Mouse (Mus musculus): ENCODE data around the gene Pepd. TPM values are rescaled to one million over a fixed set of nuclear protein-coding genes. Genes with fewer than 3 reads are reported as not detected.
A peak's percentile ranks its signal among the peaks of the same experiment; 100 is the strongest.

Gene Pepd
- polyA plus RNA-seq, 1 experiment from 2014 or later = 41.0 TPM

- Histone ChIP-seq H3K27me3 (no peaks in the 10 kb centered on the region), H3K4me1 (replicated peaks) (peaks cover 16% of the 10 kb centered on the region), H3K4me3 (no peak overlapping the region), H3K9me3 (replicated peaks) (no peaks in the 10 kb centered on the region), H3K4me2 (no peak overlapping the region), H3K27ac (no peak overlapping the region), H3K9ac (no peak overlapping the region), H3K36me3 (no peaks in the 10 kb centered on the region)
- no peak for ATAC-seq (replicated peaks; ENCODE audit: insufficient number of reproducible peaks, insufficient read depth, low FRiP score, low read depth)
- 69% methylated on average over 5 of the region's 5 CpGs for WGBS
Measured at GRCm38 (mm10) chr7:35059467-35059866, 147.3 kb downstream of the Pepd start.

- Histone ChIP-seq H3K36me3 (no peaks in the 10 kb centered on the region), H3K9me3 (replicated peaks) (no peaks in the 10 kb centered on the region), H3K27me3 (no peaks in the 10 kb centered on the region), H3K4me3 (no peak overlapping the region), H3K27ac (no peak overlapping the region), H3K4me2 (no peak overlapping the region), H3K4me1 (replicated peaks) (no peaks in the 10 kb centered on the region), H3K9ac (no peak overlapping the region)
- ATAC-seq (replicated peaks; ENCODE audit: insufficient number of reproducible peaks, insufficient read depth, low FRiP score, low read depth) = no peak
- 70% methylated on average over 14 of the region's 14 CpGs for WGBS
Measured at GRCm38 (mm10) chr7:35064286-35065258, 152.4 kb downstream of the Pepd start.

- Histone ChIP-seq H3K36me3 (no peaks in the 10 kb centered on the region), H3K4me2 (no peak overlapping the region), H3K9me3 (replicated peaks) (no peaks in the 10 kb centered on the region), H3K27me3 (no peaks in the 10 kb centered on the region), H3K9ac (no peak overlapping the region), H3K4me1 (replicated peaks) (no peaks in the 10 kb centered on the region), H3K4me3 (no peak overlapping the region), H3K27ac (no peak overlapping the region)
- ATAC-seq (replicated peaks; ENCODE audit: insufficient number of reproducible peaks, insufficient read depth, low FRiP score, low read depth) = no peak
- WGBS = 69% methylated on average over 3 of the region's 3 CpGs
Measured at GRCm38 (mm10) chr7:35065958-35066357, 153.8 kb downstream of the Pepd start.

- Histone ChIP-seq H3K27ac (no peak overlapping the region), H3K4me3 (no peak overlapping the region), H3K4me1 (replicated peaks) (no peaks in the 10 kb centered on the region), H3K4me2 (no peak overlapping the region), H3K27me3 (no peaks in the 10 kb centered on the region), H3K9ac (no peak overlapping the region), H3K9me3 (replicated peaks) (no peaks in the 10 kb centered on the region), H3K36me3 (no peaks in the 10 kb centered on the region)
- WGBS = 80% methylated on average over 8 of the region's 8 CpGs
- ATAC-seq (replicated peaks; ENCODE audit: insufficient number of reproducible peaks, insufficient read depth, low FRiP score, low read depth) = no peak
Measured at GRCm38 (mm10) chr7:35066640-35067212, 154.5 kb downstream of the Pepd start.

GRCm38 (mm10) chr7:35076645-35077044, 164.5 kb downstream of the Pepd start:
- H3K9me3 ChIP-seq (replicated peaks) = no peaks in the 10 kb centered on the region
- no peak overlapping the region for H3K4me3 ChIP-seq
- no peak overlapping the region for H3K9ac ChIP-seq
- ATAC-seq (replicated peaks; ENCODE audit: insufficient number of reproducible peaks, insufficient read depth, low FRiP score, low read depth) = 0 out of 2 replicates have a peak, but pooled peaks have one; percentile 31
- no peak overlapping the region for H3K4me2 ChIP-seq
- peak overlapping the region; percentile 48 for H3K27ac ChIP-seq
- no peaks in the 10 kb centered on the region for H3K36me3 ChIP-seq
- H3K27me3 ChIP-seq = no peaks in the 10 kb centered on the region
- 23% methylated on average over 5 of the region's 5 CpGs for WGBS
- H3K4me1 ChIP-seq (replicated peaks) = peaks cover 16% of the 10 kb centered on the region

GRCm38 (mm10) chr7:35080843-35081338, 168.7 kb downstream of the Pepd start:
- Histone ChIP-seq H3K9me3 (replicated peaks) (no peaks in the 10 kb centered on the region), H3K36me3 (no peaks in the 10 kb centered on the region), H3K4me2 (peak overlapping the region; percentile 42), H3K27me3 (no peaks in the 10 kb centered on the region), H3K4me1 (replicated peaks) (peaks cover 17% of the 10 kb centered on the region), H3K9ac (no peak overlapping the region), H3K4me3 (peak overlapping the region; percentile 18), H3K27ac (peak overlapping the region; percentile 60)
- 33% methylated on average over 10 of the region's 10 CpGs for WGBS
- 0 out of 2 replicates have a peak, but pooled peaks have one; percentile 43 for ATAC-seq (replicated peaks; ENCODE audit: insufficient number of reproducible peaks, insufficient read depth, low FRiP score, low read depth)

- Histone ChIP-seq H3K36me3 (no peaks in the 10 kb centered on the region), H3K4me1 (replicated peaks) (peaks cover 21% of the 10 kb centered on the region), H3K4me3 (no peak overlapping the region; the same call in 1 of the 2 replicates), H3K4me2 (peak overlapping the region; percentile 42), H3K27ac (peak overlapping the region; percentile 60), H3K27me3 (no peaks in the 10 kb centered on the region), H3K9me3 (replicated peaks) (no peaks in the 10 kb centered on the region), H3K9ac (no peak overlapping the region)
- WGBS = 60% methylated on average over 9 of the region's 9 CpGs
- no peak for ATAC-seq (replicated peaks; ENCODE audit: insufficient number of reproducible peaks, insufficient read depth, low FRiP score, low read depth)
Measured at GRCm38 (mm10) chr7:35081406-35082104, 169.4 kb downstream of the Pepd start.

- Histone ChIP-seq H3K27me3 (no peaks in the 10 kb centered on the region), H3K27ac (no peak overlapping the region), H3K4me3 (no peak overlapping the region), H3K4me2 (no peak overlapping the region), H3K36me3 (no peaks in the 10 kb centered on the region), H3K9me3 (replicated peaks) (no peaks in the 10 kb centered on the region), H3K9ac (no peak overlapping the region), H3K4me1 (replicated peaks) (peaks cover 21% of the 10 kb centered on the region)
- WGBS = 72% methylated on average over 12 of the region's 12 CpGs
- no peak for ATAC-seq (replicated peaks; ENCODE audit: insufficient number of reproducible peaks, insufficient read depth, low FRiP score, low read depth)
Measured at GRCm38 (mm10) chr7:35084565-35085360, 172.6 kb downstream of the Pepd start.

GRCm38 (mm10) chr7:35086271-35086861, 174.2 kb downstream of the Pepd start:
- Histone ChIP-seq H3K9me3 (replicated peaks) (no peaks in the 10 kb centered on the region), H3K4me2 (peak overlapping the region; percentile 59), H3K36me3 (no peaks in the 10 kb centered on the region), H3K9ac (peak overlapping the region; percentile 16; the same call in 1 of the 2 replicates), H3K27me3 (no peaks in the 10 kb centered on the region), H3K4me1 (replicated peaks) (peaks cover 14% of the 10 kb centered on the region), H3K27ac (no peak overlapping the region), H3K4me3 (peak overlapping the region; percentile 33)
- 4% methylated on average over 21 of the region's 21 CpGs for WGBS
- no peak; the same call in 1 of the 2 replicates for ATAC-seq (replicated peaks; ENCODE audit: insufficient number of reproducible peaks, insufficient read depth, low FRiP score, low read depth)

GRCm38 (mm10) chr7:35090550-35090949, 178.4 kb downstream of the Pepd start:
- Histone ChIP-seq H3K4me3 (no peak overlapping the region), H3K27ac (no peak overlapping the region), H3K4me1 (replicated peaks) (peaks cover 10% of the 10 kb centered on the region), H3K4me2 (no peak overlapping the region), H3K9me3 (replicated peaks) (no peaks in the 10 kb centered on the region), H3K9ac (no peak overlapping the region), H3K36me3 (no peaks in the 10 kb centered on the region), H3K27me3 (no peaks in the 10 kb centered on the region)
- ATAC-seq (replicated peaks; ENCODE audit: insufficient number of reproducible peaks, insufficient read depth, low FRiP score, low read depth) = no peak
- WGBS = 73% methylated on average over 5 of the region's 5 CpGs
